Mouse (Mus musculus) right cerebral cortex, postnatal 14 days (tissue): ENCODE results near the gene Bcl2l14.

Experiments
- DNase-seq: peaks from one replicate; pipeline ENCODE4 v3.0.0; 2022

Gene Bcl2l14

DNA sequence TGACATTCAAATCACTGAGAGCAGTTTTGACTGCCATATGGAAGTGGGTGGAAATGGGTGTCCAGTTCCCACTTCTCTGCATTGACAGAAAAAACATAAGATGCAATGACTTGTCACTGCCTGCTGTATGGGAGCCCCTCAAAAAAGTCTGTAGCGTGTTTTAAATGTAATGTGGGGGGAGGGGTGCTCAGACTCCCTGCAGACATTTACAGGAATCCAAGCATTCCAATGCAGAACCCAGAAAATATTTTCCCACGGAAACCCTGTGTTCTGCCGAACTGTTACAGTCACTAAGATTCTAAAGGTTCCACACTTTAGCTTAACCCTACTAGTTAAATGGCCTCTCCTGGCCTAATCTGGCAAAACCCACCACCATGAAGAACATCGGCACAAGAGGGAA is at the start of gene Bcl2l14:
Bcl2l14 (plus strand) TSS at position 301 of the 400 bp plus-strand sequence.
- no peak for DNase-seq

DNA sequence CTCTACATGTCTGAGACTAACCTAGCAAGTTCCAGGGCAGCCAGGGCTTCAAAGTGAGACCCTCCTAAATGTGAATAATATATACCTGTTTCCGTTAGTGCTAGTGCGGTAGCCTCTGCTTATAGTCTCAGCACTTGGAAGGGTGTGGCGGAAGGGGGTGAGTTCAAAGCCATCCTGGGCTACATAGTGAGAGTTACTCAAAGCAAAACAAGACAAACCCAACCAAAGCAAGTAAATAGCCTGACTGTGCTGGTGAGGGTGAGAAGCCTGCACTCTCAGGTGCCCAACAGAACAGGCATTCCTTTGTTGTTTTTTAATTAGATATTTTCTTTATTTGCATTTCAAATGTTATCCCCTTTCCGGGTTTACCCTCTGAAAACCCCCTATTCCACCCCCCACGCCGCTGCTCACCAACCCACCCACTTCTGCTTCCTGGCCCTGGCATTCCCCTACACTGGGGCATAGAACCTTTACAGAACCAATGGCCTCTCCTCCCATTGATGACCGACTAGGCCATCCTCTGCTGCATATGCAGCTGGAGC is 47.5 kb upstream of the Bcl2l14 start:
- DNase-seq = no peak

DNA sequence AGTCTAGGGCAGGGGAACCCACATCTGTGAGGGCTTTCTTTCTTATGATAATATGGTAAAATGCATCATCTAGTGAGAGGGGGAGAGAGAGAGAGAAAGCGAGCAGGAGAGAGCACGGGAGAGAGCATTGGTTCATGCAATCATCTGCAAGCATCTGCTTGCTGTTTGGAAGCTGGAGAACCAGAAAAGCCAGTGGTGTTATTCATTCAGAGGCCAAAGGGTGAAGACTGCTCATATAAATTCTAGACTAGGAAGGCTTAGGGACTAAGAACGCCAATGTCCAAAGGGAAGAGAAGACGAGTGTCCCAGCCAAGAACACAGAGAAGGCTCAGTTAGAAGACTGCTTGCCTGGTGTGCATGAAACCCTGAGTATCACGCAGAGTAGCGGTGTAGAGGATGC is 43.2 kb upstream of the Bcl2l14 start:
- DNase-seq = no peak

DNA sequence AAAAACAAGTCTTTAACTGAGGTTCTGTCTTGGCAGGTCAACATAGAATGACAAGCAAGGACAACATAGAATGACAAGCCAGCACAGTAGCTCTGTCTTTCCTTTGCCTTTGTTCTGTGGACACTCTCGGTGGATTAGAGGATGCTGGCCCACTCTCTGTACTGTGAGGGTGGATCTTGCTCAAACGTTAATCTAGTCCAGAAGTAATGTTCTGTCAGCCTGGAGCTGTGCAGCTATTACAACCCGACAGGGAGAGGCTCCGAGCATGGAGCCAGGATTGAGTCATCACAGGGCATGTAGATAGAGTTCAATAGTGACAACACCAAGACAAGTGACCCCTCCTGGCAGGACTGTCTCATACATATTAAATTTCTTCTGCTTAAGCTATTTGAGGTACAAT is 42.4 kb upstream of the Bcl2l14 start:
- no peak for DNase-seq

DNA sequence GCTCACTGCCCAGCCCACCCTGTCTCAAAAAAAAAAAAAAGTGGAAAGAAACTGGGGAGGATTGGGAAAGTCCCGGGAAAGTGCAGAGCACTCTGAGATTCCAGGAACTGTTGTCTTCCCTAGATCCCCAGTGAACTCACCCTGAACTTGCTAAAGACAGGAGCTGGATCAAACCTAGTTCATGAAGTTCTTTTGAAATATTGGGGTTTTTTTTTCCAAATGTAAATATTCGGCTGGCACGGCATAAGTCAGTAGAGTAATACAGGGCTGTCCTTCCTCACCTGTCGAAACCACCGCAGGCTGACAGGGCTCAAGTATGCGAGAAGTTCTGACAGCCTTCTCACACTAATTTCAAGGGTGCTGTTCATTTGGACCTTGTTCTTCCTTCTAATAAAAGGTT is 38.5 kb upstream of the Bcl2l14 start:
- DNase-seq = no peak

DNA sequence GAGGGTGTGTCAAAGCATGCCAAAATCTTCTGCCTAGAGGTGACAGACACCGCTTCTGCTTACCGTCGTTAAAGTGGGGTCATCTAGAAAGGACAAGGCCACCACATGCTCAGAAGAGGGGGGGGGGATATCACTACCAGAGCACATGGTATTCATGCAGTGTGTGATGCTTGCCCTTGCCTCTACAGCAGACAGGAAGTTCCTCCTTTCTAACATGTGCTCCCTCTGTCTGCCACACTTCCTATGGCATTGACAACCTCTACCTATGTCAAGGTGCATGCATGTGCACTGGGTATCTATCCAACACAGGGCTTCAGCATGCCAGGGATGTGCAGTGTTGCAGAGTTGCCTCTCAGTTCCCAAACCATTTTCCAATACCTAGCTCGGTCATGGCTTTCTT is 36.0 kb upstream of the Bcl2l14 start:
- no peak for DNase-seq

DNA sequence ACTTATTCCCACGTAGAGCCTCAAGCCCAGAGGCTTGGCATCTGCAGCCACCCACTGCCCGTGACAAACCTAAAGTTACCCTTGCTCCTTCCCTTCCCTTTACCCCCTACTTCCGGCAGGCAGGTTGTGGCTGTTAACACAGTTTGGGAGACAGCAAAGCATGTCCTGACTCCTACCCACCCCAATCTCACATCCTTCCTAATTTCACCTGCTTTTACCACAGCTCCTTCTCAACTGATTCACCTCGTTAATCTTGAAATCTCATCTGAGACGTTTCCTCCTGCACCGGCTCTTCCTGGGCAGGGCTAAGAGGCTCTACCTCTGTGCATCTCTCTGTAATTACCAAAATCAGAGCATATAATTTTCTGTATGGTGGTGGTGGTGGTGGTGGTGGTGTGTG is 31.5 kb upstream of the Bcl2l14 start:
- no peak for DNase-seq

DNA sequence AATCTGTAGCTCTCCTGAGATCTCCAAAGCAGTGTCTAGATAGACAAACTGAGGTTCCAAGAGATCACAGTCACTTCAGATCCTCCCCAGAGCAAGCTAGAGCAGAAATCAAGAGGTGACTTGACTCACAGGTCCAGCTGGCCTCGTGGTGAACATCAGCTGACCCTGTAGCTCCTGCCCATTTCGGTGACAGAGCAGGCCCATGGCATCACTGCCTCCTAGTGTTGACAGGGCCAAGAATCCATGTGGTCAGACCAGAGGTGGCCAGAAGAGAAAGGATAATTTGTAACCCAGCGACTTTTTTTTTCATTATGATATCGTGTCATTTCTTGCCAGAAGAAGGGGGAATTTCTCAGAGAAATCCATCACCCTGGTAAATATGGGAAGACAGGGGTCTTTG is 30.2 kb upstream of the Bcl2l14 start:
- no peak for DNase-seq

DNA sequence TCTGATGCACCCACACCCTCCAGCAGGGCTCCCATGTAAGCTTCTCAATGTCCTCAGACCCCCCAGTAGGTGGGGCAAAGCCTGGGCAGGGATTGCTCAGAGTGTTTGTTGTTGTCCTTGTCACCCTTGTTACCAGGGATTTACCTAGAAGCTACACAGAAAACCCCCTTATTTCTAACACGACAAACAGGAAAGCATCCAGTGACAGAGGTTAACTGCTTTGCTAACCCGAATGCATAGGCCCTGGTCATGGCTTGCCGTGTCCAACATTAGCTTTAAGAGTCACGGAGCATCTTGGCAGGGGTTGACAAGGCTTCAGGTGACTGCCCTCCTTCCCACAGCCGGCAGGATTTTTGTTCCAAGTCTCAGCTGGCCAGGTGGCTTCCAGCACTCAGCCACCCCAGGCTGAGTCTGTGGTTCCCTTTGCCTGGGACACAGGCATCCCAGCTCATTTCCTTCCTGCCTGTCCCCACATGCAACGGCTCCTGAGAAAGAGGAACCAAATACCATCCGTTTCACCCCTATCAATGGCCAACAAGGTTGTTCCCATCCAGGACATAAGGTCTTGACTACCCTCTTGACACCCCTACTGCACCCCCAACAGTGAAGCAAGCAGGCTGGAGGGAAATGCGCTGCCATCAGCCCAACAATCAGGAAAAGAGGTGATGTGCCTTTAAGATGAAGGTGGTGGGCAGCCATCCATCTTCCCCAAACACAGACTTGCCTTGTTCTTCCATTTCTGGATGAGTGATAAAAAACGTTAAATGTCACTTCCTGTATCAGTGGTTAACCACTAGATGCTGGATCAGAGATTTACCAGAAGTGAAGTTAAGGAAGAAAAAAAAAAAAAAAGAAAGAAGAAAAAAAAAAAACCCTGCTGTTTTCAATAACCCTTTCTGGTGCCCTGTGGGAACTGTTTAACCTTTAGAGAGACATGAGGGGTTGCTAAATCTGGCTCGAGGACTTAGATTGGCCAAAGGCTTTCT is 29.5 kb upstream of the Bcl2l14 start:
- DNase-seq = no peak

DNA sequence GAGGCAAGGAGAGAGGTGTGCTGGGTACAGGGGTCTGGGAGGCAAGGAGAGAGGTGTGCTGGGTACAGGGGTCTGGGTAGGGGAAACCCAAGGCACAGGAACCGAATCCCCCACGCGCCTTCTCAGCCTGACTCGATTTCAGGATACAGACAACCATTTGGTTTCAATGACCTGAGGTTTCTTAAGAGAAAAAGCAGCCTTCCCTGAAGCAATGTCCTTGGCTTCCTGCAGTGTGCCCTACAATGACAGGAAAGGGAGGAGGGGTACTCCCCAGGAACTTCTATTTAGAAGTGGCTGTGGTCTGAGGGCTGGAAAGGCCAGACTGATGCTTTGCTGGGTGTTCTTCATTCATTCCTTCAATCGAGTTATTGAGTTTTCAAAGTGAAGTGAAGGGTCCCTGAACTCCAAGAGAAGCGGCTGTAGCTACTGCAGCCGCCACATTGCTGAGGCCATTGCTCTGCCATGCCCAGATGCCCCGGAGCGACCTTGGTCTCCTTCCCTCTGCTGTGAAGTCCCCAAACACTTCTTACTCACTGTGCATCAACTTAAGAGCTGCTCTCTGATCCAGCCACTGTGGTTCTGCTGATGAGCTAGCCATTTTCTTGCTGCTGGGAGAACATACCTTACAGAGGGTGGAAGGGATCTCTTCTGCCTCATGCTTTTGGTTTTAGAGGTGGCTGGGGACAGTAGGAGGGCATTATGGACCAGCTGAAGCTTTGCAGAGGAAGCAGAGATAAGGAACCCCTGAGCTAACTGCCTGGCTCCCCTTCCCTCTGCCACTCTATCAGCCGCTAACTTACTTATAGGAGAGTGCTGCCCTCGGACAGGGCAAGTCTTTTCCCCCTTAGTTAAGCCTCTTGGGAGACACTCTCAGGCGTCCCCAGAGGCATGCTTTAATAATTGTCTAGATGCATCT is 28.5 kb upstream of the Bcl2l14 start:
- no peak for DNase-seq

DNA sequence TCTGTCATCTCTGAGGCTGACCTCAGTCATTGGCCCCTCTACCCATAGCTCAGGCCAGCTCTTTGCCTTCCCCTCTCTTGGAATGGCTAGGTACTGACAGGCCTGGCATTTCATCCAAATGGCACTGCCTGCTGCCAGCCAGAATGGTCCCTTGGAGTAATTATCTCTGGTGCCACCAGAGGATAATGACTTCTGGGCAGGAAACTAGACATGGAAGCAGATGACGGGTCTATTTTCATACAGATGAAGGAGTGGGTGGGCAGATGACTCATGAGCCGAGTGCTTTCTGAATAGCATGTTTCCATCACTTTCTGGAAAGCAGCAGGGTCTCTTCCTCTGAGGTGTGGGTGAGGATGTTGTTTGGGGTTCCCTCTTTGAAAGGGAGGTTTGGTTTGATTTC is 23.2 kb upstream of the Bcl2l14 start:
- no peak for DNase-seq

DNA sequence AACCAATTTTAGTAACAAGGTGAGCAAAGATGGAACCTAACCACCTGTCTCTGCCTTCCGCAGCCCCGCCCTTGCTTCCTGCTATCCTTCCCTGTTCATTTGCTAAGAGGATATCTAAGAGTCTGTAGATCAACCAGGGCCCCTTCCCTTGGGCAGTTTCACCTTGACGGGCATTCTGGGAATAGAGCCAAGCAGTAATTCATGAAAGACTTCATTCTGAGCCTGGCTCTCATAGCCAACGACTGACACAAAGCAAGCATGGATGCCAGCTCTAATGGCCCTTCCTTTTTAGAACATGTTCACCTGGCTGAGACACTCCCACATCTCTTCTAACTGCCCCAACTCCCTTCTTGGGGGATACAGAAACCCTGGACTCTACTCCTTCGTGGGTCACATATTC is 18.9 kb upstream of the Bcl2l14 start:
- no peak for DNase-seq

DNA sequence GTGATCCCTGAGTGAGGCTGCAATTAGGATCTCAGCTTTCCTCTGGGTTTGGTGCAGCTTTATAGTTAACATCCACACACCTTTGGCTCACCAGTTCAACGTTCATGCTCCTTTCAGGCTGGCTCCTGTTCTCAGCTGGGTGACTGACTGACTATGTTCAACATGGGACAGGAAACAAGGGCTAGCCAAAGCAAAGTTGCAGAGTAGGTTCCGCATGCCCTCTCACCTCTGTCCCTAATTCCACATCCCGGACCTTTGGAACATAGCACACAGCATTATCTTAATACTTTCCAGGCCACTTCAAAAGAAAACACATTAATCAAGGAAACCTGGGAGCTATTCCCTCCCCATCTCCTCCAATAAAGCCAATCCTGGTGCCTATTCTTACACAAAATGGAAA is 18.3 kb upstream of the Bcl2l14 start:
- no peak for DNase-seq

DNA sequence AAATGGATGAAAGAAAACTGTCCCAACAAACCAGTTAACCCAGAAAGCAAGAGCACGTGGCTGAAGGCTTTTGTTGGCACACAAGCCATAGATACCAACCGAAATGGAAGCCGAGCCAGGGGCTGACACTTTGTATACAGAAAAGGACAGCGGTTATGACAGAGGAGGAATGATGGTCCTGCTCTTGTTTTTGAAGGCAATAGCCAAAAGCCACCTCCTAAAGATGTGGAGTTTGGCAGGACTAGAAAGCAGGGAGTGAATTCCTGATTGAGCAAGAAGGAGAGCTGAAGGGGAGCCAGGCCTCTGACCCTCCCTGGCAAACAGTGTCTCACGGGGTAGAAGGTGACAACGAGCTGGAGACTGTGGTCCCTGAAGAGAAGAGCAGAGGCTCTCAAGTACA is 14.7 kb upstream of the Bcl2l14 start:
- DNase-seq = no peak

DNA sequence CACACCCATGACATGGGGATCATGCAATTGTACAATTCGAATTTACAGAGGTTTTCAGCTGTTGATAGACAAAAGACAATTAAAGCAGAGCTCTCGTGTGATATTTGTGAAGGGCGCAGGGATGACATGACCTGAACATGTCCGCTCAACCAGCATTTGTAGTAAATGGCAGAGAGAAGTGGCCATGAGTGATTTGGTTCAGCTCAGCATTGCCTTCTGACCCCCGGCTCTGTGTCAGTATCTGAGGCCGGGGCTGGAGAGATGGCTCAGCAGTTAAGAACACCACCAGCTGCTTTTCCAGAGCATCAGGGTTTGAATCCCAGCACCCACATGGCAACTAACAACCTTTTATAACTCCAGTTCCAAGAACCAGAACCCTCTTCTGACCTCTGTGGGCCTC is 10.2 kb upstream of the Bcl2l14 start:
- no peak for DNase-seq

DNA sequence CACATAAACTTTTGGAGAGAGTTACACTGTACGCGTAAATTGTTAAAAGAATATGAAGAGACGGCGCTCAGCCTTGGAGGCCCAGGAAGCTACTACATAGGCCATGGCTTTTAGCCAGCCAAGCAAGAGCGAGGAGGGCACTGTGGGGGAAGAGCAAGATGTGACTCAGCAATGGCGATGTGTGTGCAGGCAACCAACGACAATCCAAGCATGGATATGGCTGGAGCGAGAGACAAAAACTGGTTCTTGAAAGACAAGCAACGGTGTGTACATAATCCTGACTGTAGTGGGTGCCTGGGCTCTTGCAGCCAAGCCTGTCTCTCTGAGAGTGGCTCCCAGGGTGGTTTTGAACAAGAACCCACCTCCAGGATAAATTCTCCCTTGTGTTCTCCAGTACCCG is 8.7 kb upstream of the Bcl2l14 start:
- DNase-seq = no peak

DNA sequence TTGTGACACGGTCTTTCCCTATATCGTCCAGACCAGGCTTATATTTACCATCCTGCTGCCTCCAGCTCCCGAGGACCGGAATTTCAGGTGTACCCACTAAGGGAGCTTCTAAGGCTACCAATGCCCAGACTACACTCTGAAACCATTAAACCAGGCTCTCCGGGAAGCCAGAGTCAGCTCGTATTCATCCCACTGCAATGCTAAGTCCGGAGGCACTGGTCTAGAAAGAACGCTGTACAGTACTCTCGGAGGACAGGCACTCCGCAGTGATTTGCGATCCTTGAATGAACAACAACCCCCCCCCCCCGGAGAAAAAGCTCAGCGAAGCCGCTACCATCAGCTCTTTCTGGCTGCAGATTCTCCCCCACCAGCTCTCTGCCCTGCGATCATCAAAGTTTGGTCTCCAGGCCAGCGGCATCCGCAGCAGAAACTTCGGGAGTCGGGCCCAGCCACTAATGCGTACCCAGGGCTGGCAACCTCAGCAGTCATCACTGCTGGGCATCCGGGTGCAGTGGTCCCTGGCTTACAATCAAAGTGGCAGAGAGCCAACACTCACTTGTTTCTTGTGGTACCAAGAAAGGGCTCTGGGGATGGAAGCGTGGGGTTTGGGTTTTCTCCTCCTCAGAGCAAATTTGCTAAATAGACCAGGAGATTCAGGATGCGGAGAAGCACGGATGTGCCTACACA is 7.6 kb upstream of the Bcl2l14 start:
- peak; percentile 21 for DNase-seq

DNA sequence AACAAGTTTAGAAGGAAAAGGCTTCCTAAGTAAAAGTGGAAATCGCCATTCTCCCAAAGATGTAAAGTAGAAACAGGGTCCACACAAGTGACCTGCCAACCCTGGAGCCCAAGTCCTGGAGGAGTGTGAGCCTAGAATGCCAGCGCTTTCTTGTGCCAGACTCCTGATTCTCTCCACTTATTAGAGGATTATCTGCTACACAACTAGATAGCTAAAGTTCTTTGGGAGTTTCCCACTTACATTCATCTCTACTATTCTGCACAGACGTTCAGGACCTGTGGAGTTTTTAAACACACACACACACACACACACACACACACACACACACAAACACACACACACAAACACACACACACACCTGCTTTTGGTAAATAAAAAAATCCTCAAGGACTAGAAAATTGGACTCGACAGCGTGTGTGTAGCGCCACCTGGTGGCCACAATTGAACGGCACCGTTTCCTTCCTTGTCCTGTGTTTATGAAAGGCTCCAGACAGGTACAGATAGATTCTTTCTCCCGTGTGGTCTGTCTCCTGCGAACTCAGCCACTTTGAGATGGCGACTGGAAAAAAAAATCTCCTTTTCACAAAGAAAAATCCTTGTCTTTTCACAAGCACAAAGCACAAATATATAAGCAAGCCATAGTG is 6.7 kb upstream of the Bcl2l14 start:
- DNase-seq = peak; percentile 87

DNA sequence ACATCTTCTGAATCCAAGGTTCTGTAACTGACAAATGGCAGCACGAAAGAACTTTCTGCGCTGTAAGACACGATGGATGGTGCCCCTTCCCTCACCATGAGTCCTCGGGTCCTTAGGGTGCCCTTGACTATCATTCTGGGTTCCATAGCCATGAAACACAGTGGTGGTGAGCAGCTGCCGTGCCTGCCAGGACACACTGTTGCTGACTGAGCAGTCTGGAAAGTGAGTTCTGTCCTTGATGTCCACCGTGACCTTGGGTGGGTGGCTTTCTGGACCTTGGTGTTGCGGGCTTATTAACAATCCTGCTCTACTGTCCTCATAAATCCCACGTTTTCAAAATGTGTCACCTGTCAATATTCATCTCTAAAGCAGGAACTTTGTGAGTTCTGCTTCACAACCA is 6.2 kb upstream of the Bcl2l14 start:
- no peak for DNase-seq

DNA sequence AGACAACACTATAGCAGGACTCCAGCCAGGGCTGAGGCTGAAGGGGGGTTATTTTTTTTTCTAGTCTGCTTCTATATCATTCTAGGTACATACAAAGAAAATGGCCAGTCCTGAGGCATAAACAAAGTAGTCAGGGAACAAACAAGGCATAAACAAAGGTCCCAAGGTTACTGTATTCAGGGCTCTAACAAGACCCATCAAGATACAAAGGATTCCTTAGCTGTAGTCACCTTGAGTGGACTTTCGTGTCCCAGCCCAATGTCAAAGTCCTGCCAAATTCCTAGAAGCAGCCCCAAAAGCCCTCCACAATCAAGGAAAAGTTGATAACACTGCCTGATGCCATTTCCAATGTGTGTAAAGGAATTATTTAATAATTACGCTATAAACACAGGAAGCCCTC is 5.3 kb upstream of the Bcl2l14 start:
- no peak for DNase-seq

DNA sequence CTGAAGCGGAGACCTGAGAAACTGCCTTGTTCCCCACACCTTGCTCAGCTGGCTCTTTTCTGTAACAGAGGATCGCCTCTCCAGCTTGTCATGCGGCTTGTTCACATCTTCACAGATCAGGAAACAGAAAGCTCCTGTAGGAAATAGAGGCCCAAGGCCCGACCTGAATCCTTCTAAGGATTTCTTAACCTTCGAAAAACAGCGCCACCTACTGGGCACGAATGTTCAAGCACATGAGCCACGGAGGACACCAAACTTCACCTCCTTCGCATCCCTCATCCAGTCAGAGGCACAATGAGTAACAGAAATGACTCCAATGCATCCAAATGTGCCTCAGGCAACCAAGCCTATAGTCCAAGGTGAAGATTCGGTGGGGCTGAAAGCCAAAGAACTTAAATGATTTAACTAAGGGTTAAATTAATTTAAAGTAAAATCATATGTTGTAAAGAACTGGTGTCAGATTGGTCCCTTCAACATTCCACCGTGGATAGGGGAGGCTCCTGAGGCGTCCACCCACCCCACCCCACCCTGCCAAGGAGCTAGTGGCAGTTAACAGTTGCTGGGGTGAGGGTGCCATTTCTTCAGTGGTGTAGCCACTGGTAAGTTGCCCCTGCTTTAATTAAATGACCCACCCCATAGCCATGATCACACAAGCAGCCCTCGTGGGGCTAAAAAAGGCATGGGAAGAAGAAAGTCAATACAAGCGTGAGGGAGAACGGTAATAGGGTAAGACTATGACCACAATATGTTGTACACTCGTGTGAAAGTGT is 7.0 kb downstream of the Bcl2l14 start:
- DNase-seq = peak; percentile 80

DNA sequence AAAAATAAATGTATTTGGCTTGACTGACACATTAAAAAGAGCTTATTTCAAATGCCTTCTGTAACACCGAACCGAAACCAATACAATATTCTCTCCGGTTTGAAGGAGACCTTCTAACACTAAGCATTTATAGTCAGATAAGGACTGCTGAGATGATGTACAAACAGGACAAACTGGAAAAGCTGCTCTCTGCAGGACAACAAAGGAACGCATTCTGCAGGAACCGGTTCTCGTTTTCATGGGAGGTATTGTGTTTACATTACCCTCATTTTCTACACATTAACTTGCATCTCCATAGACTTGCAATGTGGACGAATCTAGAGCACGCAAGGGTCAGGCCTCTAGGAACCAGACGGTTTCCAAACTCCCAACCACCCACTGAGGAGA is 7.6 kb downstream of the Bcl2l14 start:
- no peak for DNase-seq
